Comparison of ENCODE assay signal across 21 mouse cellular contexts in the genomic region with DNA sequence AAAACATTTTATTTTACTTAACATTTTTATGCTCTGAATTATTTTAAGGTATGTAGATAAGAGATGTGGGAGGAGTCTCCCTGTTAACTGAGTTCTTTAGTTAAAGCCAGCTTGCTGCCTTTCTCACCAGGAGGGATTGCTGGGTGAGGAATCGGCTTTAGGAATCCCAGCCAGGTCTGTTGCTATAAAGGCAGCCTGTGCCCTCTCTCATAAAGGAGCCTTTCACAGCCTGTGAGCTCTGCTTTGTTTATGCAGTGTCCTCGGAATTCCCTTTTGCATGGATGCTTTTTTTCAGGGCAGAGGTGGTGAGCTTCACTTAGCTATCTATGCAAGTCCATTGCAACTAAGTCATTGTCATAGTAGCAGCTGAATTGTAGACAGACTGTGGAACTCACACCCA.
DNase-seq lines count a peak whose midpoint lies in the region; ATAC-seq lines count a peak whose summit lies in the region.
"Had no signal": no experiment of that assay in that cellular context is flagged by ENCODE, and none has a peak within 500 bp of the region (broad histone marks: within the 10 kb centered on the region; RNA-seq: fewer than 3 reads in every experiment).

No protein-coding gene starts in this region.

- H3K4me1 ChIP-seq in midbrain, embryonic 11.5 days (ENCODE audit: control insufficient read depth, insufficient read depth, low read length): peaks cover 9% of the 10 kb centered on the region; the same call in 1 of the 2 replicates
- H3K4me1 ChIP-seq in midbrain, embryonic 14.5 days (ENCODE audit: control insufficient read depth, insufficient read depth, low read length): peaks cover 2% of the 10 kb centered on the region; the same call in 1 of the 2 replicates

- WGBS in midbrain, embryonic 11.5 days: 0% methylated on average over 2 of the region's 2 CpGs
- 4% methylated on average over 2 of the region's 2 CpGs for WGBS in midbrain, embryonic 14.5 days

- no peaks in the 10 kb centered on the region for H3K27me3 ChIP-seq in midbrain, embryonic 11.5 days (ENCODE audit: control insufficient read depth, insufficient read depth, low read length)
- no peaks in the 10 kb centered on the region for H3K27me3 ChIP-seq in midbrain, embryonic 14.5 days (ENCODE audit: control insufficient read depth, insufficient read depth, low read length)
- H3K27me3 ChIP-seq: neural tube, embryonic 12.5 days had no signal

- no peak overlapping the region for H3K27ac ChIP-seq in midbrain, embryonic 11.5 days (ENCODE audit: low read depth, low read length)
- no peak overlapping the region for H3K27ac ChIP-seq in midbrain, embryonic 14.5 days (replicated peaks; ENCODE audit: low read depth, low read length)
- H3K27ac ChIP-seq: gastrocnemius, adult 2 months; kidney, postnatal 0 days; neural tube, embryonic 12.5 days had no signal

- H3K9me3 ChIP-seq in midbrain, embryonic 11.5 days (ENCODE audit: control insufficient read depth, low read length): no peaks in the 10 kb centered on the region
- no peaks in the 10 kb centered on the region for H3K9me3 ChIP-seq in midbrain, embryonic 14.5 days (ENCODE audit: control insufficient read depth, low read length)
- H3K9me3 ChIP-seq: G1E; neural tube, embryonic 12.5 days had no signal

- no peak overlapping the region for H3K4me3 ChIP-seq in midbrain, embryonic 11.5 days (ENCODE audit: low read depth, low read length)
- H3K4me3 ChIP-seq in midbrain, embryonic 14.5 days (replicated peaks; ENCODE audit: low read depth, low read length): no peak overlapping the region
- H3K4me3 ChIP-seq: gastrocnemius, adult 2 months; neural tube, embryonic 12.5 days had no signal

- no peaks in the 10 kb centered on the region for H3K36me3 ChIP-seq in midbrain, embryonic 11.5 days (ENCODE audit: control insufficient read depth, insufficient read depth, low read length)
- H3K36me3 ChIP-seq in midbrain, embryonic 14.5 days (ENCODE audit: control insufficient read depth, insufficient read depth, low read length): no peaks in the 10 kb centered on the region
- H3K36me3 ChIP-seq: G1E; neural tube, embryonic 12.5 days had no signal

- no peak overlapping the region for H3K9ac ChIP-seq in midbrain, embryonic 11.5 days (ENCODE audit: low read length)
- no peak overlapping the region for H3K9ac ChIP-seq in midbrain, embryonic 14.5 days (replicated peaks; ENCODE audit: low read length)
- H3K9ac ChIP-seq: liver, postnatal 0 days; neural tube, embryonic 12.5 days had no signal

- peak; percentile 82 for ATAC-seq in frontal cortex, adult (ENCODE audit: low TSS enrichment)
- ATAC-seq in midbrain, embryonic 11.5 days (ENCODE audit: low FRiP score): peak; percentile 22; the same call in 1 of the 2 replicates
- ATAC-seq in midbrain, embryonic 14.5 days (ENCODE audit: low FRiP score, low TSS enrichment): no peak
- ATAC-seq: liver, postnatal 0 days had no signal

- no peak overlapping the region for H3K4me2 ChIP-seq in midbrain, embryonic 11.5 days
- no peak overlapping the region for H3K4me2 ChIP-seq in midbrain, embryonic 14.5 days (ENCODE audit: low read length)
- H3K4me2 ChIP-seq: heart, embryonic 11.5 days; neural tube, embryonic 12.5 days had no signal

- no peak for DNase-seq in frontal cortex, postnatal 36 days (ENCODE audit: low spot score in 2 of 2)
- DNase-seq in midbrain, embryonic 11.5 days (ENCODE audit: low spot score, missing footprints): no peak
- DNase-seq in midbrain, embryonic 14.5 days: no peak
- DNase-seq in embryo, embryonic 9.5 days (ENCODE audit: extremely low spot score): peak; percentile 23
- peak; percentile 72 for DNase-seq in retina, postnatal 1 day
- DNase-seq in thymus, postnatal 25 days: no peak
- DNase-seq in adrenal gland, postnatal 10 days: no peak
- DNase-seq: adrenal gland, postnatal 36 days; cerebellum, adult 8-10 months; gastrocnemius, adult 2 months; heart, postnatal 10 days; kidney, adult 11 months; layer of hippocampus, postnatal 36 days; liver, postnatal 0 days; lung, postnatal 10 days; thymus, postnatal 4 days had no signal

Comparison
In these comparisons a context has a peak if more than half of its experiments do, and no peak if none do; other contexts are left out.
1. DNase-seq: peak in embryo, embryonic 9.5 days (single experiment) and retina, postnatal 1 day (single experiment); none in frontal cortex, postnatal 36 days (0 of 2), midbrain, embryonic 11.5 days (single experiment), midbrain, embryonic 14.5 days (single experiment), thymus, postnatal 25 days (single experiment) and adrenal gland, postnatal 10 days (single experiment).